Mouse (Mus musculus): Measurements from ENCODE around the gene Abca4. TPM values are rescaled to one million over a fixed set of nuclear protein-coding genes. Genes with fewer than 3 reads are reported as not detected.

Gene Abca4
- polyA plus RNA-seq, 1 experiment from 2014 or later: 3.1 TPM

- H3K4me3 ChIP-seq: no peak overlapping the region
- no peak overlapping the region for H3K9ac ChIP-seq
- H3K4me1 ChIP-seq (replicated peaks): 0 out of 2 replicates have a peak, but pooled peaks cover 4% of the 10 kb centered on the region
- H3K4me2 ChIP-seq: no peak overlapping the region
- H3K27me3 ChIP-seq: no peaks in the 10 kb centered on the region
- ATAC-seq (ENCODE audit: low FRiP score): no peak
- WGBS: 46% methylated on average over 4 of the region's 4 CpGs
- no peaks in the 10 kb centered on the region for H3K36me3 ChIP-seq
- H3K27ac ChIP-seq: no peak overlapping the region
- H3K9me3 ChIP-seq: no peaks in the 10 kb centered on the region
Measured at GRCm38 (mm10) chr3:122152431-122152830, 108.2 kb downstream of the Abca4 start.

- Histone ChIP-seq H3K4me1 (replicated peaks) (0 out of 2 replicates have a peak, but pooled peaks cover 4% of the 10 kb centered on the region), H3K27ac (no peak overlapping the region), H3K9me3 (no peaks in the 10 kb centered on the region), H3K4me3 (no peak overlapping the region), H3K36me3 (no peaks in the 10 kb centered on the region), H3K4me2 (no peak overlapping the region), H3K27me3 (no peaks in the 10 kb centered on the region), H3K9ac (no peak overlapping the region)
- WGBS: 84% methylated on average over 2 of the region's 2 CpGs
- no peak for ATAC-seq (ENCODE audit: low FRiP score)
Measured at GRCm38 (mm10) chr3:122154080-122154479, 109.8 kb downstream of the Abca4 start.

- no peak overlapping the region for H3K4me3 ChIP-seq
- H3K36me3 ChIP-seq: no peaks in the 10 kb centered on the region
- H3K27me3 ChIP-seq: no peaks in the 10 kb centered on the region
- 96% methylated on average over 1 of the region's 1 CpGs for WGBS
- no peak overlapping the region for H3K9ac ChIP-seq
- no peaks in the 10 kb centered on the region for H3K4me1 ChIP-seq (replicated peaks)
- no peaks in the 10 kb centered on the region for H3K9me3 ChIP-seq
- no peak for ATAC-seq (ENCODE audit: low FRiP score)
- H3K4me2 ChIP-seq: no peak overlapping the region
- no peak overlapping the region for H3K27ac ChIP-seq
Measured at GRCm38 (mm10) chr3:122159447-122159846, 115.2 kb downstream of the Abca4 start.

GRCm38 (mm10) chr3:122169616-122170178, 125.5 kb downstream of the Abca4 start:
- Histone ChIP-seq H3K27me3 (peaks cover 13% of the 10 kb centered on the region; the same call in 1 of the 2 replicates), H3K27ac (no peak overlapping the region), H3K9me3 (no peaks in the 10 kb centered on the region), H3K36me3 (no peaks in the 10 kb centered on the region), H3K4me2 (no peak overlapping the region), H3K4me3 (no peak overlapping the region), H3K9ac (no peak overlapping the region), H3K4me1 (replicated peaks) (no peaks in the 10 kb centered on the region; the same call in 1 of the 2 replicates)
- WGBS: 46% methylated on average over 10 of the region's 10 CpGs
- no peak for ATAC-seq (ENCODE audit: low FRiP score)

- H3K36me3 ChIP-seq: no peaks in the 10 kb centered on the region
- H3K9me3 ChIP-seq: no peaks in the 10 kb centered on the region
- no peak for ATAC-seq (ENCODE audit: low FRiP score)
- no peak overlapping the region for H3K9ac ChIP-seq
- H3K4me1 ChIP-seq (replicated peaks): no peaks in the 10 kb centered on the region; the same call in 1 of the 2 replicates
- H3K4me3 ChIP-seq: no peak overlapping the region
- H3K27me3 ChIP-seq: 0 out of 2 replicates have a peak, but pooled peaks cover 8% of the 10 kb centered on the region
- WGBS: 90% methylated on average over 10 of the region's 10 CpGs
- H3K4me2 ChIP-seq: no peak overlapping the region
- no peak overlapping the region for H3K27ac ChIP-seq
Measured at GRCm38 (mm10) chr3:122170621-122171309, 126.5 kb downstream of the Abca4 start.

- H3K4me3 ChIP-seq: no peak overlapping the region
- 58% methylated on average over 15 of the region's 15 CpGs for WGBS
- no peak for ATAC-seq (ENCODE audit: low FRiP score)
- H3K4me2 ChIP-seq: no peak overlapping the region
- H3K27me3 ChIP-seq: no peaks in the 10 kb centered on the region
- no peaks in the 10 kb centered on the region; the same call in 1 of the 2 replicates for H3K4me1 ChIP-seq (replicated peaks)
- no peak overlapping the region for H3K27ac ChIP-seq
- H3K9me3 ChIP-seq: no peaks in the 10 kb centered on the region
- no peaks in the 10 kb centered on the region for H3K36me3 ChIP-seq
- no peak overlapping the region for H3K9ac ChIP-seq
Measured at GRCm38 (mm10) chr3:122173526-122174150, 129.4 kb downstream of the Abca4 start.

GRCm38 (mm10) chr3:122176018-122176417, 131.8 kb downstream of the Abca4 start:
- H3K4me3 ChIP-seq: no peak overlapping the region
- no peak for ATAC-seq (ENCODE audit: low FRiP score)
- H3K4me1 ChIP-seq (replicated peaks): no peaks in the 10 kb centered on the region; the same call in 1 of the 2 replicates
- no peak overlapping the region for H3K9ac ChIP-seq
- H3K36me3 ChIP-seq: no peaks in the 10 kb centered on the region
- H3K27me3 ChIP-seq: no peaks in the 10 kb centered on the region
- no peaks in the 10 kb centered on the region for H3K9me3 ChIP-seq
- 92% methylated on average over 6 of the region's 6 CpGs for WGBS
- no peak overlapping the region for H3K4me2 ChIP-seq
- no peak overlapping the region for H3K27ac ChIP-seq

- no peak overlapping the region for H3K27ac ChIP-seq
- no peaks in the 10 kb centered on the region; the same call in 1 of the 2 replicates for H3K4me1 ChIP-seq (replicated peaks)
- no peaks in the 10 kb centered on the region for H3K9me3 ChIP-seq
- H3K27me3 ChIP-seq: no peaks in the 10 kb centered on the region
- H3K9ac ChIP-seq: no peak overlapping the region
- H3K4me3 ChIP-seq: no peak overlapping the region
- ATAC-seq (ENCODE audit: low FRiP score): no peak
- no peak overlapping the region for H3K4me2 ChIP-seq
- H3K36me3 ChIP-seq: no peaks in the 10 kb centered on the region
- 92% methylated on average over 8 of the region's 8 CpGs for WGBS
Measured at GRCm38 (mm10) chr3:122176706-122177390, 132.6 kb downstream of the Abca4 start.

- H3K9me3 ChIP-seq: no peaks in the 10 kb centered on the region
- no peaks in the 10 kb centered on the region for H3K36me3 ChIP-seq
- H3K4me3 ChIP-seq: no peak overlapping the region
- no peak overlapping the region for H3K4me2 ChIP-seq
- H3K9ac ChIP-seq: no peak overlapping the region
- H3K27ac ChIP-seq: no peak overlapping the region
- H3K4me1 ChIP-seq (replicated peaks): no peaks in the 10 kb centered on the region
- WGBS: 56% methylated on average over 11 of the region's 11 CpGs
- no peaks in the 10 kb centered on the region for H3K27me3 ChIP-seq
- no peak for ATAC-seq (ENCODE audit: low FRiP score)
Measured at GRCm38 (mm10) chr3:122184109-122184508, 139.9 kb downstream of the Abca4 start.

GRCm38 (mm10) chr3:122186975-122187374, 142.7 kb downstream of the Abca4 start:
- H3K9me3 ChIP-seq: no peaks in the 10 kb centered on the region
- no peaks in the 10 kb centered on the region for H3K36me3 ChIP-seq
- no peaks in the 10 kb centered on the region for H3K4me1 ChIP-seq (replicated peaks)
- H3K27me3 ChIP-seq: no peaks in the 10 kb centered on the region
- no peak overlapping the region for H3K4me3 ChIP-seq
- H3K4me2 ChIP-seq: no peak overlapping the region
- H3K9ac ChIP-seq: no peak overlapping the region
- no peak overlapping the region for H3K27ac ChIP-seq
- WGBS: 84% methylated on average over 1 of the region's 1 CpGs
- no peak for ATAC-seq (ENCODE audit: low FRiP score)

- Histone ChIP-seq H3K4me3 (no peak overlapping the region), H3K4me2 (no peak overlapping the region), H3K36me3 (no peaks in the 10 kb centered on the region), H3K4me1 (replicated peaks) (no peaks in the 10 kb centered on the region; the same call in 1 of the 2 replicates), H3K9me3 (no peaks in the 10 kb centered on the region), H3K27ac (no peak overlapping the region), H3K27me3 (no peaks in the 10 kb centered on the region), H3K9ac (no peak overlapping the region)
- no peak for ATAC-seq (ENCODE audit: low FRiP score)
- 71% methylated on average over 4 of the region's 4 CpGs for WGBS
Measured at GRCm38 (mm10) chr3:122196621-122197298, 152.5 kb downstream of the Abca4 start.

- ATAC-seq (ENCODE audit: low FRiP score): no peak
- Histone ChIP-seq H3K9ac (no peak overlapping the region), H3K27me3 (no peaks in the 10 kb centered on the region), H3K36me3 (no peaks in the 10 kb centered on the region), H3K27ac (no peak overlapping the region), H3K4me3 (no peak overlapping the region), H3K4me2 (no peak overlapping the region), H3K9me3 (no peaks in the 10 kb centered on the region), H3K4me1 (replicated peaks) (no peaks in the 10 kb centered on the region; the same call in 1 of the 2 replicates)
- WGBS: 89% methylated on average over 2 of the region's 2 CpGs
Measured at GRCm38 (mm10) chr3:122198532-122198931, 154.3 kb downstream of the Abca4 start.
